Mouse (Mus musculus) c-Kit-positive CD71-positive TER-119-negative erythroid progenitor cells, embryonic 14.5 days (primary cell): ENCODE results near the gene Slc8a3.

Source experiments
- DNase-seq: peaks from one replicate; pipeline ENCODE4 v3.0.0-alpha.2; 2013; ENCODE audit warnings: low read depth

The Slc8a3 gene

DNA sequence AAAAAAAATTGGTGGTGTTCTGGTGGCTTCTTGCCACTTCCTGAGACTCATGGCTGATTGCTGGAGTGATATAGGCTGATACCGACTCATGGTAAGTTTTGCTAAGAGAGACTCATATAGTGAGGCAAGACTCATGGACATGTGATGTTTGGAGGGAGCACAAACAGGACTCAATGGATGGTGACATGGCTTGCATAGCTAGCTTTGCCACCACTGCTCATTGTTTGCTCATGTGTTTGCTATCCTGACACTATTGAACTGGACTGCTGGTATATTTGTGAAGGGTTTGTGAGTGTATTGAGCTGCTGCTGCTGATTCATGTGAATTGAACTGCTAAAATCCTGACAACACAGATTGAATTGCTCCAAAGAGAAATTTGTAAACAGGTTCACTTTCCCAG, 95.8 kb downstream of the Slc8a3 start:
- no peak for DNase-seq

DNA sequence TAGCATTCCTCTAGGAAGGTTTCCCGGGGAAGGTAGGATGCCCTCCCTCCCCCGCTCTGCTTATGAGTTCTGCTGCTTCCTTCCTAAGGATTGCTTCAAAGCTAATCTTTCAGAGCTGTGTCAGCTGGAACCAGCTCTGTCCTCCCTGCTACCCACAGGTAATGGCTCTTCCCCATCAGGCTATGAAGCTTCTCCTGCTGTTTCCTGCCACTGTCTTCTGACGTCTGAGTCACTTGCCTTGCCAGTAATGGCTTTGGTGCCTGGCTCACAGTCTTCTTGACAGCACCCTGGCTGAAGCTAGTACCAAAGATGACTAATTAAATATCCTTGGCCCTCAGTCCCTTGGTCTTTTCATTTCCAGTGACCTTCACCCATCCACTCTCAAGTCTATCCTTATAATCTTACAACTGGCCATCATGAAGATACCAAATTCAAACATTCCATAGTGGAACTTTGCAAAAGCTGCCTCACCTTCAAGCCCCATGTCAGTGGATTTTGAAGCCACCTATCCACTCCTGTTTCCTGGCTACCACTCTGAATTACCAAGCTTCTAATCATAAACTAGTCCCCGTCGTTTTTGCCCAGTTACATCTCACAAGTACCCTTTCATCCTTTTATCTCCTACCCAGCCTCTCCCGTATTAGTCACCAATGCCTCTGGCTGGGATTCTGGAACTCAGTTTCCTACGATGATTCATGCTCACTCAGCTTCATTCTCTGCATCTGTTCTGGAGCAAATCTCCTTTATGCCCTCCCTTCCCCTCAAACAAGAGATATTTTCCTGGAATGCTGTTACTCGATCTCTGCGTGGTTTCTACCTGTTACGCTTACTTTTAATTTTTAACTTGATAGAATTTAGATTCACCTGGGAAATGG, 97.3 kb downstream of the Slc8a3 start:
- DNase-seq, result no peak

DNA sequence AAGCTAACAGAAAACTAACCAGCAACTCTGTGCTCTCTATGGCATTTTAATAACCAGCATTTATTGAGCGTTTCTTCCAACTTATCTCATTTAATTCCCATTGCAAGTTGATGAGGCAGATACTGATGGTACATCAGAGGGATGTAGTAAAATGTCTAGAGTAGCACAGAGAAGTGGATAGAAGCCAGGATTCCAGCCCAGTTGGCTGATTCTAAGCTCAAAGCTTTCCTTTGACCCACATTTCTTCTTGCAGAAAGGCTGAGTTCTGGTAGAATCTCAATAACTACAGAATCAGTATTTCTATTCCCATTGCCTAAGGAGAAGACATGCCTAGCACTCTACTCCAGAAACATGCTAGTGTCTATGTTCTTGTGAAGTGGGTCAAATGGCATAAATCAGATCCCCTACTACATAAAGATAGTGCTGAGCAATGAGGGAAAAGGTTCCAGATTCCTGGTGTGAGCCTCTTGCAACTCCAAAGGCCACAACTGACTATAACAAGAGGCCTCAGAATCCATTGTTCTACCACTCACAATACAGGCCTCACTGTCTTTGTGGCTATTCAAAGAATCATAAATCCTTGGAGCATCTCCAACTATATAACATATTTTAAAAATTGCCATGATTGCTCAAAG, 99.1 kb downstream of the Slc8a3 start:
- no peak for DNase-seq

DNA sequence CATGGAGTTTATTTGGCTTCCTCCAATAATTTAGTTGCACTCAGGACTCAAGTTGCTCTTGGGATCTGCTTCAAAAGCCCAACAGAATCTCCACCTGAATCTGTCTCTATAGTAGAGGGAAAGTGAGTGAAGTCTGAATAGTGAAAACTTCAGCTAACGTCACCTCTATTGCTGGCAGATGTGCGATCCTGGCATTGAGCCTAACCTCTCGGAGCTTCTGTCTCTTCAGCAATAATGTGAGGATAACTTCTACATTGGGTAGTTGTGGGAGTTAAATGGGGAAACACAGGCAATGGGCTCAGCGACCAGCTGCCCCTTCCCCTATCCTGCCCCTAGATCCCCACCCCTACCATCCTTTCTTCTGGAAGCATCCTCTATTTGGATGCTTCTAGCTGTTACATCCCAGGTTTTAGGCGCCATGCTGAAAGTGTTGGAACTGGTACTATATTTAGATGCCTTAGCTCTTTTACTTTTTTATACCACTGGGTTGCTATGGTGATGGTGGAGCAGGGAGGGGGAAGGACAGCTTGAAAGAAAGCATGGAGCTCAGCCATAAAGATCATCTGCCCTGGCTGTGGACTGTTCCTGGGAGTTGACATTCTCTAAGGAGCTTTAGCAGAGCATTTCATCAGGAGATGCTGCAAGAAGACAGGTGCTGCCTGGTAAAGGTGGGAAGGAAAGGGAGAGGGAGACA, 105.1 kb downstream of the Slc8a3 start:
- DNase-seq, result no peak

DNA sequence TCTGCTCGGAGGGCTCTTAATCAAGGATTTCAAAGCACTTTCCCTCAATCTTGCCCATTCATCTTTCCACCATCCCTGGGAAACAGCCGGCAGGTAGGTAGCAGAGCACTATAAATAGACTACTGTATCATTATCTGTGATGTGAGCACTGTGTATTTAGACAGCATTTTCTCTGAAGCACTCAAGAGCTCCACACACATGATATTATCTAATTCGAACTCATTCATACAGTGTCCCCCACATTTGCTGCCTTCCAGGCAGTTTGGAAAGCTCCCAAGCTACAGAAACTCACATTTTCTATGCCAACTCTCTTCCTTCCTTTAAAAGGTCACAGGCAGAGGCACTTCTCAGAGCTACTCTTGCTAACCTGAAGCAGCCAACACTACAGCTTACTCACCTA, 106.4 kb downstream of the Slc8a3 start:
- DNase-seq, result no peak

DNA sequence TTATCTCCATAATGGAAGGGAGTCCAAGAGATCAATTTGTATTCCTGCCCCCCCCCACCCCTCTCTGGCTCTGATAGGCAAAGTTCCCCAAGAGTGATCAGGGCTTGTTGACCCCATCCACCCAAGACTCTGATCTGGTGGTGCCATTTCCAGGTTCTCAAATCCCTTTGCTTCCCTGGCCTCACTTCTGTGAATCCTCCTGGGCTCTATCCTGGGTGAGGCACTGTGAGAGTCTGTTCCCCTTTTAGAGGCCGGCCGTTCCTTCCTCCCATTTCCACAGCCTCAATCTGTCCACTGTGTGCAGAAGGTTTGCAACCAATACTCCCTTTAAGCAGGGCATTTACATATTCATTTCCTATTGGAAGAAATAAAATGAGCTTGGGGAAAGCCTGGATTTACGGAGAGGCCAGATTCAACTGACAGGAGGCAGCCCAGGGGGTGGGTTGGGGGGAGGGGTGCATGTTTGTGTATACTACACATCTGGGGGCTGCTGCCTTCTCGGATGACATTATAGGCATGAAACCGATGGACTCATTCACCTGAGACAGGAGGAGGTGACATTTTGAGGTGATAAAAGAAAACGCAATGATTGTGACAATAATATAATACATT, 106.9 kb downstream of the Slc8a3 start:
- DNase-seq, result no peak

DNA sequence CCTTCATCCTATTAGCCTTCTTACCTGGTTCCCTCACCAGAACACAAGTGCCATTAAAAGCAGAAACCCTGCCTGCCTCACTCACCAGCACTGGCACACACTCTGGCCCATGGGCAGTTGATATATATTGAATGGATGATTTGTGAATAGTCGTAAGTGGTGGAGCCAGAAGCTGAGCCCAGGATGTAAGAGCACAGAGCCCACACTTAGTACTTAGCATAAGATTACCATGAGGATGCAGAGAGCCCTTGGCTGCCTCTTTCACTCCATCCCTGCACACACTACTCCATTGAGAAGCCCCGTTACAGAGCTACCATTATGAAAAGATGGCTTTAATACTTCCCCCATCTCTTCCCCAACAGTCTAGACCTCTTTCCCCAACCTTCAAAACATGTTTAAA, 108.1 kb downstream of the Slc8a3 start:
- no peak for DNase-seq

DNA sequence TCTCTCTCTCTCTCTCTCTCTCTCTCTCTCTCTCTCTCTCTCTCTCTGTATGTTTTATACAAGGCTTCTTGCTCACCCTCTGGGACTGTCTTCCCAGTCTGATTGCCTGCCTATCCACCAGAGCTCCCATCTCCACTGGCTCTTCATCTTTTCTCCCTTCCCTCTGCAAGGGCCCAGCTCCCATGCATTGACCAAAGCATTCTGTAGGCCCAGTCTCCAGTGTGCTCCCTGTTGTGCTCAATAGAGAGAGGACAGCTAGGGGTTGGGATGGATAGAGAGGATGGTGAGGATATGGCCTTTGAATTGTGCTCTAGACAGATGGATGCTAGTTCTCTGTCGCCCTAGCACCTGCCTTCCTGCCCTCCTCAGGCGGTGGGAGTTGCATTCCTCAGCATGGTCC, 109.7 kb downstream of the Slc8a3 start:
- DNase-seq, result no peak

DNA sequence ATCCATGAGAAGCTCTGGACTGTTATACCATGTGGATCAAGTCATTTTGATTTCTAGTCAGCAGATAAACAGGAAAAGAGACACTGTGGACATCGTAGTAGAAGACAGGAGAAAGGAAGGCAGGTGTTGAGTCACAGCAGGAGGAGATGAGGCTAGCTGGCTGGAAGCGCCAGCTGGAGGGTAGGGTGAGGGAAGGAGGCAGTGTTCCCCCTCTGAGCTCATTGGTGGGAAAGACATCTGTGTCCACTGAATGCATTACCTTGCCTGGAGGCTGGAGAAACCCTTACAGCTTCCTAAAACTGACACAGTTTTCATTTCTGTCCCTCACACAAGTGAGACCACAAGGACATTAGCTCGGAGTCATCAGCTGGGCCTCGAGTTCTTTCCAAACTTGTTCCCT, 113.6 kb downstream of the Slc8a3 start:
- DNase-seq, result no peak

DNA sequence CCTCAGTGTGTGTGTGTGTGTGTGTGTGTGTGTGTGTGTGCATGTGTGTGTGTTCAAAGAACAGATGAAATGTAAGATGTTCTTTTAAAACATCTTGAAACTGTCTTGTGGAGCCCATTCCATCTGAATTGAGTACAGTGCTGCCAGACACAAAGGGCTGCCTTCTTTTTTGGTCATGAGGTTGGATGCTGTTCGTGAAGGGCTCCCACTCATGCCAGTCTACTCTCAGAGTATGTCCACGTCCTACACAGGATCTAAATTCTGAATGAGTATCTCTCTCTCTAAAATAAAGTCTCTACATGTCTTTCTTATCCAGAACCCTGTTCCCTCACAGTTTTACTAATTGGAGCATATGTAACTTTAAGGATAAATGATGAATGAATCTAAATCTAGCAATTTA, 124.4 kb downstream of the Slc8a3 start:
- DNase-seq, result no peak

DNA sequence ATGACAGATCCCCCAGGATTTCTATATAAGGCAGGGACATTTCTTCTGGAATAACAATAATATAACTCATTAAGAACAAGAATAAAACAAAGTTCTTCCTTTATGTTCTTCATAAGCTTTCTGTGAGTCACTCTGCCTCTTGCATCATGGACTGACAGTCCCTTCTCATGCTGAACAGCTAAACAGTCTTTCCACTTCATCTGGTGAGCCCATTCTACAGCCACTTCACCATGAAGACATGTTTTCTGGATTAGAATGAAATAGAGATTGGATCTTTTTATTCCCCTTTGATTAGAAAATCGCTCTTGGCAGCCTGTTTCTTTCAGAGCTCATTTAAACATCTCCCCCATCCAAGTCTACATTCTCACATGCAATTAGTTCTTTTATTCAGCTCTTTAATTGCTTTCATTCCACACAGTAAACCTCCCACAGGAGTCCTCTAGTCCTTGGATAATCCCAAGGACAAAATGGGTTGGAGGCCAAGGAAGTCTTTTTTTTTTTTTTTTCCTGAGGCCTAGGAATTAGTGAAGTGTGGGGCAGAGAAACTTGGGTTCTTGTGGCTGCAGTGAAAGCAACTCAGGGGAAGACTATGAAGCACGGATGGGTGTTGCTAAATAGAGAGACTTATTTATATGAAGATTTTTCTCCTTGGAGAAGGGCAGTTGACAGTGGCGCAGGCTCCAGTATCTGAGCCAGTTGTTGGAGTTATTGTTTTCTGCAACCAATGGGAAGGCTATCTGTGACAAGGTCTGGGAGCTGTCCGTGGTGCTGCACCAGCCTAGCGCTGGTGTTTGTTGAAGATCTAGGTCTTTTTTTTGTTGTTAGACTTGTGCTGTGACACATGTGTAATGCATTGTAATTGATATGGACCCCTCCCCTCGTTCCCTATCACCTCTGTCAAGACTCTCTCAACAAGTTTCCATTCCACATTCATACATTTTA, 127.1 kb downstream of the Slc8a3 start:
- peak; percentile 42 for DNase-seq

DNA sequence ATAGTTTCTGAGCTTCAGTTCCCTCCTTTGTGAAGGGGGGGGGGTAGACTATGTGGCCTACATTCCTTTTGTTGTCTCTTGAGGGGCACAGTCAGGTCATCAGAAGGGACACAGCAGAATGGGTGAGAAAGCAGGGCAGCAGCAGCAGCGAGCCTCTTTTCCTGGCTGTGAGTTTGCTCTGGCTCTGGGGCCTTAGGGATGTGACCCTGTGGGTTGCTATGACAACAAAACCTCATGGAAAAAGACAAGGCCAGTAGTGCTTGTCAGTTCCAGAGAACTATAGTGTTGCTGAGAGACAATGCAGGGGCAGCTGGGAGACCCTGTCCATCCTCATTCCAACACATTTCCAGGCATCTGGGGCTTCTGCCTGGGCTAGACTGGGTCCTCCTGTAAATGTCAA, 129.8 kb downstream of the Slc8a3 start:
- DNase-seq, result no peak

DNA sequence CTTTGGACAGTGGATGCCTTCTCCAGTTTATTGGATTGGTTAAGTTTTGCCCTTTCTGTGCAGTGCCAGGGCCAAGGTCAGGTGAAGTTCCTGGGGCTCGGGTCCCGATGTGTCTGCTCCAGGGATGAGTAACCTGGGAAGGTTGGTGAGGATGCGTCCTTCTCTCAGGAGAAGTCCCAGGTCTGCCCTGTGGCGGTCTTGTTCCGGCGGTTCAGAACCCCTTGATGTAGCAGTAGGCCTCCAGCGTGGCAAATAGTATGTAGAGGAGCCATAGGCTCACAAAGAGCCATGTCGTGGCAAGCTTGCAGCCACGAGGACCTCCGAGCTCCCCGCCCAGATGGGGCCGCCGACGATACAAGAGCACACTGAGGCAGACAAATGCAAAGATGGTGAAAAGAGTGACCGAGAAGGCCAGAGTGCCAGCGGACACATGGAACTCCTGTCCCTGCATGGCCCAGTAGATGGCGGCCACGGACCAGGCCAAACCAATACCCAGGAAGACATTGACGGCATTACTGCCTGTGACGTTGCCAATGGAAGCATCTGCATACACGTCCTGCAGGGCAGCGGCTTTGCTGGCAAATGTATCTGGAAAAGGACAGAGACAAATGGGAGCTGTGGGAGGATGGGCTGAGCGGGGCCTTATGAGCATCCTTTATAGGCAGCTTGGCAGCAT, 133.6 kb downstream of the Slc8a3 start:
- no peak for DNase-seq

DNA sequence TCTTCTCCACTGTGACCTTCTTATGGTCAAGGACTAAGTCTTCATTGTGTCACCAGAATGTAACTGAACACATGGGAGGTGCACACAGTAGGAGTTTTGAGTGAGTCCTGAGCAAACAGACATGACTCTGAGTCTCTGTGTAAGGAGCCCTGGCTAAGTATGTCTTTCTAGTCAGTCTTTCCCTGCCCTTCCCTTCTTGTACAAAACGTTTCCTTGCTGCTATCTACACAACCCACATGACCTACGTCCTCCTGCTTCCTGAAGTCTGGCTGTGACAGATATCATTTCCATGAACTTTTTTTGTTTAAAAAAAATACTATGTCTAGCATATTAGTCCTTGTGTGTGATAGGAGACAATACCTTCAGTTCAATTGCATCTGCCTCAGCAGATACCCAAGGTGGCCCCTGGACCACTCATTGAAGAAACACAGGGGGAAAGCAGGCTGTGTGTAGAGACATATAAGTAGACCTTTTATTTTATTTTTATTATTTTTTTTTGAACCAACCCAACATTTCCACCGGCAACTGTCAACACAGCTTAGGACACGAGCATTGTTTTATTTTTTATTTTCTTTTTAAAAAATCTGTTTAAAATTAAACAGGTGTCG, 135.4 kb downstream of the Slc8a3 start:
- no peak for DNase-seq

DNA sequence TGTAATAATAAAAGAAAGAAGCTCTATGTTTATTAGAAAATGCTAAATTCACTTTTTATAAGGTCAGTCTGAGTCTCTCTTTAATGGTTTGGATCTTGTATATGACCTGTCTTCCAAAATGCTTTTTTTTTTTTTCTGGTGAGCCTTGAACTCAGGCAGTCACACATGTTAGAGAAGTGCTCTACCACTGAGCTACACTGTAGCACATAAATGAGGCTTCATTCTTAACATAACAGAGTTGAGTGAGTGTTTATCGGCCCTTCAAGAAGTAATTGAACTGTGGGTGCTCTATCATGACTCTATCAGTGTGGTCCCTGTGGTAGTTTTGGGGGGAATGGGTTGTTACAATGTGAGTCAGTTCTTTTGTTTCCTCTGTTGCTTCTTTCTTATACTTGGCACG, 139.0 kb downstream of the Slc8a3 start:
- no peak for DNase-seq

DNA sequence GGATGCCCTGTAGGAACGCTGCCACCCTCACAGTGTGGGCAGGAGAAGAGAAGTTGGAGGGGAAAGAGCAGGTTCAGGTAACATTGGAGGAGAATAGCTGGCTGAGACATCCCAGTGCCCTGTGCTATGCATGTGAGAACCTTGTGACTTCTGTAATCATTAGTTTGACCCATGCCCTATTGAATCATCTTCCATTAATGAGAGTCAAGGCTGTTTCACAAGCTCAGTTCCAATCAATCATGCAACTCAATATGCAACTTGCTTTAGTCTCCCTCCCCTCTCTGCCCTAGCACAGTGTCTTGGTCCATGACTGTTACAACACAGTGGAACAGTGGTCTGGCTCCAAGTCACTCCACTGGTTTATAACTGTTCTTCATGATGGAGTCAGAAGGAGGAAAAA, 143.3 kb downstream of the Slc8a3 start:
- DNase-seq, result no peak

DNA sequence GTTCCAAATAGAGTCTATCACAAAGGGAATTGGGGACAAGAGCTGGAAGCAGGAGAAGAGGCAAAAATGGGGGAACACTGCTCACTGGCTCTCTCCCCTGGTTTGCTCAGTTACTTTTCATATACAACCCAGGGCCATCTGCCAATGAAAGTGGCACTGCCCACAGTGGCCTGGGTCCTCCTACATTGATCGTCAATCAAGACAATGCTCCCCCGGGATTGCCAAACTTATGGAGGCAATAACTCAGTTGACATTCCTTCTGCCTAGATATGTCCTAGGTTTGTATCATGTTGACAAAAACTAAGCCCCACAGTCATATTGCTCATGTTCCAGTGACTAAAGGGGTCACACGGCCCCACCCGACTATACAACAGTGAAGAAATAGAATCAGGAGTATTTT, 144.0 kb downstream of the Slc8a3 start:
- DNase-seq, result no peak

DNA sequence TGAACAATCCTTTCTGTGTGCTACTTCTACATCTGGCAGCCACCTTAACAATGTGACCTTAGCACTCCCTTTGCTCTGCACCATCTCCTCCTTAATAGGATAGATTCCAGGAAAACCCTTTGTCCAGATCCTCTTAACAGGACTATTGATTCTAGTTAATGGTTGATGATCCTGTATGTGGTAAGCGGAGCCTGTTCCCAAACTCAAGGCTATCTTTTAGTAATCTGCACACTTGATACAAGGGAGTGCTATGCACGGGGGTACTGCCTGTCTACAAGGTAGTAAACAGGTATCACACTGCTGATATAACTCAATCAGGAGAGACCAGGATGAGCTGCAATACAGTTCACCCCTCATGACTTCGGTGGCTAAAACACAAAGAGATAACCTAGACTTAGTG, 144.6 kb downstream of the Slc8a3 start:
- DNase-seq, result no peak

DNA sequence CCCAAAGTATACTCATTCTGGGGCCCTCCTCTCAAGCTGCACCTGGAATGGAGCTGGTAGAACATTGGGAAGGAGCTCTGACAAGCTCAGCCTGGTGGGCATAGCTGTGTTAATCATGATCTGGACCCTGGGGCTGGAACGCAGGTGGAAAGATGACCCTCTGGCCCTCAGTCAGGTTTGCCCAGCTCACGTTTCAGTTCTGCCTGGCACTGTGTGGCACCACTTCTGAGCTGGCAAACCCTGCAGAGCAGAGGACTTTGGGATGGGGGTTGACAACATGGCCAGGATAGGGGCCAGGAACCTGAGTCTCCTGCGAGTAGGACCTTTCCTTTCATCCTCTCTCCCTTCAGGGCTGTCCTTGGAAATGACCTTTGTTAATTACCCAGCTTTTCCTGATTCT, 146.3 kb downstream of the Slc8a3 start:
- no peak for DNase-seq

DNA sequence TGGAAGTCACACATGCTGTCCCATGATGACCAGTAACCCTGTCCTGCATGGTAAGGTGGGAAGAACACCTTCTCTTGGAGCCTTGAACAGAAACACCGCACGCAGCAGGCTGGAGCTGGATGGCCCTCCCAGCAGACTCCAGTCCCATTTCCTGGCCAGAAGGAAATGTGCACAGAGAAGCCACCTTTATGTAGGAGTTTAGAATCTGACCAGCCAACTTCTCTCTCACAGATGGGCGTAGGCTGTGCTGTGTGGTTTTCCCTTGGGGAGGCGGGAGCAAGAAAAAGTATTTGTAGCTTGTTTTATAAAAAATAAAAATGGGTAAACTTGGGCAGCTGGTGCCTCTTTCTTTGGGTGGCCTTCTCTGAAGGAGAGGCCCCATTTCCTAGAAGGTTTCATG, 146.9 kb downstream of the Slc8a3 start:
- DNase-seq, result no peak

DNA sequence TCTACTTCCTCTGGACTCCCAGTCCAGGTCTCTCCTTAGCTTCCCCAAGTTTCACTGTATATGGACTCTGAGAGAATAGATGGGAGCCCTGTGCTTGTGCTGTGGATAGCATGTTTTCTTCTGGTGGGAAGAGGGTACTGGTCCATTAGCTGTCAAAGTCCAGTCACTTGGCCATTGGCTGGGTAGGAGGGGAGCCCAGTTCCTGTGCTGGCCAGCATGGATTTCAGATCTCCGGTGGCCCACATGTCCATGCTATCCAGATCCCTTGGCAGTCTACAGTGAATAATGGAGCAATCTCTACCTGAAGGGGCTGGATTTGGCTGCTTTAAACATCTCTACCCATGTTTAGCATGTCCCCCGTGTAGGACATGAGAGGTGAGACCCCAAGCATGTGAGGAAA, 148.0 kb downstream of the Slc8a3 start:
- DNase-seq, result no peak
